In the genomic region with DNA sequence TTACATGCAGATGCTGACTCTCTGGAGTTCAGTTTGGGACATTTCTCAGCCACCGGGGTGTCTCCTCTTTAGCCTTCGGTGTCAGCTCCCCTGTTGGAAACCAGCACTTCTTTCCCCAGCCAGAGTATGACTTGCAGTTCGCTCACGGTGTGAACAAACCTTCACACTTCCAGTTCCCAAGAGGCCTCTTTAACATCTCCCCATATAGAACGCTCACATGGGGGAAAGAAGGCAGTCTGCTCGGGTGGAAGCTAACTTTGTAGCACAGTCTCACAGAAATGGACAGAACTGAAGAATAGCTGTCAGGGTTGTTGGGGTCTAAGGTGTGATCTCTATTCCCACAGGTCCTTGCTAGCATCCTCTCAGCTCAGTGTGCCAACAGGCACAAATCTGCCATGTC, we compare ENCODE assay signal across 21 mouse cellular contexts.
DNase-seq lines count a peak whose midpoint lies in the region.
"Had no signal": no experiment of that assay in that cellular context is flagged by ENCODE, and none has a peak within 500 bp of the region (broad histone marks: within the 10 kb centered on the region; RNA-seq: fewer than 3 reads in every experiment).

No protein-coding gene starts in this region.

- H3K27ac ChIP-seq in brown adipose tissue, adult 24 weeks (replicated peaks; ENCODE audit: low read depth, low read length), result peak overlapping the region; percentile 40; the same call in 1 of the 2 replicates
- H3K27ac ChIP-seq: forebrain, embryonic 12.5 days; forebrain, embryonic 15.5 days; heart, embryonic 15.5 days; hindbrain, embryonic 12.5 days; hindbrain, embryonic 15.5 days had no signal

- peak; percentile 58 for DNase-seq in heart, adult 11 months
- DNase-seq in heart, postnatal 10 days, result no peak
- DNase-seq in kidney, postnatal 10 days, result peak; percentile 5
- no peak for DNase-seq in kidney, postnatal 14 days
- DNase-seq in brain, adult 2 months (ENCODE audit: low read depth, low spot score), result peak; percentile 50
- DNase-seq: adrenal gland, adult 2 months; adrenal gland, postnatal 14 days; cerebellum, adult 18-20 months; cerebellum, adult 9-10 months; cerebellum, postnatal 14 days; gastrocnemius, postnatal 10 days; gastrocnemius, postnatal 36 days; heart, postnatal 14 days; kidney, adult 18-20 months had no signal

- intact Hi-C loops in heart, postnatal 10 days (cut with DNase I), result no loop called here

- no peaks in the 10 kb centered on the region for H3K4me1 ChIP-seq in brown adipose tissue, adult 24 weeks (ENCODE audit: control insufficient read depth, insufficient read depth, insufficient read length, low read length)
- H3K4me1 ChIP-seq: forebrain, embryonic 12.5 days; forebrain, embryonic 15.5 days; heart, embryonic 15.5 days; hindbrain, embryonic 12.5 days; hindbrain, embryonic 15.5 days had no signal

- no peak overlapping the region for H3K4me3 ChIP-seq in brown adipose tissue, adult 24 weeks (ENCODE audit: insufficient read depth, low read depth, low read length)
- H3K4me3 ChIP-seq: forebrain, embryonic 12.5 days; forebrain, embryonic 15.5 days; heart, embryonic 12.5 days; heart, embryonic 15.5 days; hindbrain, embryonic 12.5 days; hindbrain, embryonic 15.5 days had no signal

Comparison
In these comparisons a context has a peak if more than half of its experiments do, and no peak if none do; other contexts are left out.
1. DNase-seq: peak in heart, adult 11 months (single experiment), kidney, postnatal 10 days (single experiment) and brain, adult 2 months (single experiment); none in heart, postnatal 10 days (0 of 2) and kidney, postnatal 14 days (single experiment).